24 mouse cellular contexts compared by ENCODE assay signal in the genomic region with DNA sequence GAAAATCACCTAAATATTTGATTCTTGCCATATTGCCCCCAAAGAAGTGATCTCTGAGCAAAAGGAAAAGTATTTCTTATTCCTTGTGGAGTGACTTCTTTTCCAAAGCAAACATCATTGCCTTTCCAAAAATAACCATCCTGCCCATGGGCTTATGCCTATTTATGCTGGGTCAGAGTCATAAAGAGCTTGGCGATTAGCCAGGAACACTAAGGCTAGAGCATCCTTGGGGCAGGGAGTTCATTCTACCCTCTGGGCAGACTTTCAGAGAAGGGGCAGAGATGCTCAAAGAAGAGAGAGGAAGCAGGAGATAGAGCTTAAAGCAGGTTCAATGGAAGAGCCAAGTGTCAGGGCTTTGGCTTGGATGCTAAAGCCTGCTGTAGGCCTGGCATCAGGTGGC.
"Had no signal": no experiment of that assay in that cellular context is flagged by ENCODE, and none has a peak within 500 bp of the region (broad histone marks: within the 10 kb centered on the region; RNA-seq: fewer than 3 reads in every experiment).

No protein-coding gene starts in this region.

- DNase-seq: gastrocnemius, adult 2 months; gastrocnemius, postnatal 10 days; gastrocnemius, postnatal 36 days; heart, adult 18-20 months; heart, postnatal 10 days; heart, postnatal 36 days; kidney, adult 11 months; kidney, adult 2 months; kidney, adult 9 months; kidney, postnatal 14 days; kidney, postnatal 36 days; layer of hippocampus, adult 9-11 months; layer of hippocampus, postnatal 36 days had no signal

- H3K9me3 ChIP-seq: heart, embryonic 10.5 days; heart, embryonic 12.5 days; hindbrain, embryonic 13.5 days; hindbrain, embryonic 15.5 days; kidney, embryonic 15.5 days; limb, embryonic 12.5 days; liver, embryonic 12.5 days had no signal

- H3K36me3 ChIP-seq: heart, embryonic 10.5 days; heart, embryonic 12.5 days; hindbrain, embryonic 13.5 days; hindbrain, embryonic 15.5 days; kidney, embryonic 15.5 days; limb, embryonic 12.5 days; liver, embryonic 12.5 days had no signal

- H3K4me1 ChIP-seq: heart, embryonic 10.5 days; heart, embryonic 12.5 days; hindbrain, embryonic 13.5 days; hindbrain, embryonic 15.5 days; kidney, embryonic 15.5 days; limb, embryonic 12.5 days; liver, embryonic 12.5 days had no signal

- H3K27ac ChIP-seq: gastrocnemius, adult 2 months; heart, embryonic 10.5 days; hindbrain, embryonic 13.5 days; hindbrain, embryonic 15.5 days; hindbrain, postnatal 0 days; kidney, embryonic 15.5 days; kidney, postnatal 0 days; limb, embryonic 12.5 days; liver, embryonic 12.5 days; liver, embryonic 14.5 days had no signal

- H3K27me3 ChIP-seq: heart, embryonic 12.5 days; hindbrain, embryonic 13.5 days; hindbrain, embryonic 15.5 days; kidney, embryonic 15.5 days; limb, embryonic 12.5 days; liver, embryonic 12.5 days had no signal

- H3K4me2 ChIP-seq: heart, embryonic 12.5 days; hindbrain, embryonic 13.5 days; hindbrain, embryonic 15.5 days; kidney, embryonic 15.5 days; limb, embryonic 12.5 days; liver, embryonic 12.5 days had no signal

- H3K4me3 ChIP-seq: gastrocnemius, adult 2 months; heart, embryonic 10.5 days; heart, embryonic 12.5 days; hindbrain, embryonic 13.5 days; hindbrain, embryonic 15.5 days; kidney, embryonic 15.5 days; limb, embryonic 12.5 days; liver, embryonic 12.5 days had no signal

- H3K9ac ChIP-seq: heart, embryonic 12.5 days; hindbrain, embryonic 13.5 days; hindbrain, embryonic 15.5 days; kidney, embryonic 15.5 days; limb, embryonic 12.5 days; liver, embryonic 12.5 days; liver, embryonic 14.5 days had no signal

- ATAC-seq: hindbrain, postnatal 0 days; intestine, embryonic 16.5 days; liver, embryonic 12.5 days had no signal
